Mouse (Mus musculus) liver, adult 2 months (tissue): ENCODE measurements around the gene Mboat2. TPM values are rescaled to one million over a fixed set of nuclear protein-coding genes. Genes with fewer than 3 reads are reported as not detected.

Source experiments
- DNase-seq: peaks from one replicate; pipeline ENCODE4 v3.0.0-alpha.2; 2011; ENCODE audit warnings: low read depth, low spot score; ENCODE audit errors: extremely low read depth
- H3K27ac ChIP-seq: fragments of 200-500 bp; replicated peaks from 2 replicates; pipeline ENCODE4 v1.5.1; 2012; ENCODE audit warnings: low read depth, mild to moderate bottlenecking, control low read depth, inconsistent platforms, low read length; ENCODE audit not compliant: insufficient read depth
- H3K27me3 ChIP-seq: fragments of 200-500 bp; 2 replicates; pipeline ENCODE4 v1.6.1; 2012; ENCODE audit warnings: mild to moderate bottlenecking, moderate library complexity, low read length, inconsistent platforms; ENCODE audit not compliant: control insufficient read depth, insufficient read depth
- H3K36me3 ChIP-seq: fragments of 200-500 bp; 2 replicates; pipeline ENCODE4 v1.6.1; 2012; ENCODE audit warnings: low read length, inconsistent platforms; ENCODE audit not compliant: control insufficient read depth, insufficient read depth
- H3K4me1 ChIP-seq: fragments of 200-500 bp; 2 replicates; pipeline ENCODE4 v1.6.1; 2011; ENCODE audit warnings: low read length; ENCODE audit not compliant: control insufficient read depth, insufficient read depth
- H3K4me3 ChIP-seq: fragments of 200-500 bp; 2 replicates; pipeline ENCODE4 v1.5.1; 2011; ENCODE audit warnings: low read depth, mild to moderate bottlenecking, control low read depth, low read length, moderate library complexity; ENCODE audit not compliant: insufficient read depth
- H3K79me2 ChIP-seq: fragments of 200-500 bp; 2 replicates; pipeline ENCODE4 v1.6.1; 2012; ENCODE audit warnings: inconsistent platforms, mild to moderate bottlenecking, low read length, moderate library complexity; ENCODE audit not compliant: control insufficient read depth, insufficient read depth
- H3K9ac ChIP-seq: fragments of 200-500 bp; 2 replicates; pipeline ENCODE4 v1.6.1; 2012; ENCODE audit warnings: low read depth, mild to moderate bottlenecking, control low read depth, inconsistent platforms, low read length
- CTCF ChIP-seq: fragments of 200-500 bp; IDR thresholded peaks from 2 replicates; pipeline ENCODE4 v1.5.1; 2011; ENCODE audit warnings: low read depth, low read length, control low read depth
- POLR2A ChIP-seq: fragments of 200-500 bp; IDR thresholded peaks from 2 replicates; pipeline ENCODE4 v1.6.1; 2011; ENCODE audit warnings: low read length, control low read depth; ENCODE audit not compliant: insufficient read depth; ENCODE audit errors: extremely low read depth
- WGBS: fragments of 180-500 bp; shearing (Covaris S2); methylation state at CpG from one replicate; pipeline ENCODE4 v1.1.7; 2018; 5-methylcytosine and 5-hydroxymethylcytosine counted together
- polyA plus RNA-seq: library from polyadenylated mRNA; depleted of rRNA; stranded (reverse); fragments of >200 nt; gene quantifications from 2 replicates; pipeline ENCODE4 v1.2.3, GENCODE M21; 2012
- total RNA-seq: library from RNA; depleted of rRNA; stranded (reverse); fragments of >200 nt; gene quantifications from 2 replicates; pipeline ENCODE4 v1.2.3, GENCODE M21; 2014

The Mboat2 gene
- total and polyA plus RNA-seq, 2 experiments: 0.18 TPM; not detected in 1

DNA sequence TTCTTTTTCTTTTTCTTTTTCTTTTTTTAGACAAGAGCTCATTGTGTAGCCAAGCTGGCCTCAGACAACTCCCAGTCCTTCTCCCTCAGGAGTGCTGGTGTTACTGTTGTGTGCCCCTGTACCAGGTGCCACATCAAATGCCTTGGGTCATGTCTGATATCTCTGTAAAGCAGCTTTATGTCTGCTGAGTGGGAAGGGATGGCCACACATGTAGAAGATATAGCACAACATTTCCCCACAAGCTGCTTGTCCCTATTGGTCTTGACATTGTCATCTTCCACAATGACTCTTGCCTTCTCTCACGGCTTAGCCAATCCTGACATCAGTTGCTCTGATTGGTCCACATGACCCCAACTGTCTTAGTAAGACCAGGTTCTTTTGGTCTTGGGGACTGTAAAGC is 45.2 kb downstream of the Mboat2 start:
- no peaks in the 10 kb centered on the region for H3K4me1 ChIP-seq
- H3K79me2 ChIP-seq: no peaks in the 10 kb centered on the region
- H3K4me3 ChIP-seq: no peak overlapping the region
- 81% methylated on average over 1 of the region's 1 CpGs for WGBS
- no peak overlapping the region for H3K27ac ChIP-seq
- H3K9ac ChIP-seq: no peak overlapping the region
- TF ChIP-seq POLR2A (no peak), CTCF (no peak)
- DNase-seq: no peak
- H3K27me3 ChIP-seq: no peaks in the 10 kb centered on the region
- H3K36me3 ChIP-seq: no peaks in the 10 kb centered on the region

DNA sequence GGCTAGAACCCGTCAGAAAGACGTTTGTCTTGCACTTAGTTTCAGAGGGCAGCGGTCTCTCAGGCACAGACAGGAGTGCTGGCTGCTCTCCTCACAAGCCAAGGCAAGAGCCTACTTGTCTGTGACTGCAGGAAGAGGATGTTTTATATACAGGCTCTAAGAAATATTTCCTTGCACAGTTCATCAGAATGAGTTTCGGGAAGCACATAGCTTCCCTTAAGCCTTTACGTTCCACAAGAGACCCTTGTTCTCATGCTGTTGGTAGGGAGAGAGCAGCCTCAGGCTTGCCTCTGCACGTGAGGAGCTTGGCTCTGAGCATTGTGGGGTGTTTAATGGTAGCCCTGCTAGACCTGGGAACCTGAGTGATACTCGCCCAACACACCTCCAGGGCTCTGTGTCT is 46.6 kb downstream of the Mboat2 start:
- TF ChIP-seq POLR2A (no peak), CTCF (no peak)
- no peak overlapping the region for H3K4me3 ChIP-seq
- no peaks in the 10 kb centered on the region for H3K4me1 ChIP-seq
- no peaks in the 10 kb centered on the region for H3K79me2 ChIP-seq
- no peaks in the 10 kb centered on the region for H3K27me3 ChIP-seq
- DNase-seq: no peak
- no peaks in the 10 kb centered on the region for H3K36me3 ChIP-seq
- 81% methylated on average over 7 of the region's 7 CpGs for WGBS
- H3K27ac ChIP-seq: no peak overlapping the region
- H3K9ac ChIP-seq: no peak overlapping the region

DNA sequence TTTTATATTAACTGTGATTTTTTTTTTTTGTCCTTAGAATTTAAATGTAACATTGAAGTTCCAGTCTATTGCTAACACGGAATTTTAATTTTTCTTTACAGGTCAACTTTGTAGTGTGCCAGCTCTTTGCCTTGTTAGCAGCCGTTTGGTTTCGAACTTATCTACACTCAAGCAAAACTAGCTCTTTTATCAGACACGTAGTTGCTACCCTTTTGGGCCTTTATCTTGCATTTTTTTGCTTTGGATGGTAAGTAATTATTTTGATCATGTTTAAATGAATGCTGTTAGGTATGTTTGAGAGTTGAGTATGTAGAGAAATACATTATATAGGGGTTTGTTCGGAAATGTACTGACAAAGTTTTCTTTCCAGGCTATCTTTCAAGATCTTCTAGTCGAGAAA is 47.4 kb downstream of the Mboat2 start:
- H3K9ac ChIP-seq: no peak overlapping the region
- no peaks in the 10 kb centered on the region for H3K4me1 ChIP-seq

DNA sequence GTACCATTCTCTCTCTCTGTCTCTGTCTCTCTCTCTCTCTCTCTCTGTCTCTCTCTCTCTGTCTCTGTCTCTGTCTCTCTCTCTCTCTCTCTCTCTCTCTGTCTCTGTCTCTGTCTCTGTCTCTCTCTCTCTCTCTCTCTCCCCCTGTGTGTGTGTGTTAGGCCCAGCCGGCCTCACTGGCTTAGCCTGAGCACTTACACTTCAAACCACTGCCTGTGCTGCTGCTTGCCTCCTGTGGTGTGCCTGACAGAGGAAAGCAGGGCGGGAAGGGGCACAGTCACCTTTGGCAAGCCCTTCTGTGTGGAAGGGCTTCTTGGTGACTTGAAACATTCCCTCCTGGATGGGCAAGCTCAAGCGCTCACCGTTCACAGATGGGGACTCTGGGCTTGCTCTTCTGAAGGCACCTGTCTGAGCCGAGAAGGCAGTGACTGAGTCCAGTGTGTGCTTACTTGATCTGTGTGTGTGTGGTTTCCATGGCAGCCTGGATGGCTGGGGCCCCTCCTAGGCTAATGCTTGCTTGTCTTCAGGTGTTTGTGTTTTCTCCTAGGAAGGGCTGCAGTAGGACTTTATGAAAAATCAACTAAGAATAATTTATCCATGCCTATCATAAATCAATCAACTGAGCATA is 48.2 kb downstream of the Mboat2 start:
- no peak overlapping the region for H3K4me3 ChIP-seq
- 64% methylated on average over 5 of the region's 5 CpGs for WGBS
- H3K27ac ChIP-seq: no peak overlapping the region
- no peak for DNase-seq
- no peak for TF ChIP-seq CTCF
- TF ChIP-seq POLR2A: no peak
- no peak overlapping the region for H3K9ac ChIP-seq
- no peaks in the 10 kb centered on the region for H3K27me3 ChIP-seq
- H3K79me2 ChIP-seq: no peaks in the 10 kb centered on the region
- H3K36me3 ChIP-seq: no peaks in the 10 kb centered on the region
- no peaks in the 10 kb centered on the region for H3K4me1 ChIP-seq

More for the DNA sequence above, 47.4 kb downstream of the Mboat2 start:
- TF ChIP-seq POLR2A: no peak
- no peak for TF ChIP-seq CTCF
- Histone ChIP-seq H3K27ac (no peak overlapping the region), H3K79me2 (no peaks in the 10 kb centered on the region), H3K4me3 (no peak overlapping the region), H3K36me3 (no peaks in the 10 kb centered on the region), H3K27me3 (no peaks in the 10 kb centered on the region)
- no peak for DNase-seq
- 83% methylated on average over 6 of the region's 6 CpGs for WGBS

DNA sequence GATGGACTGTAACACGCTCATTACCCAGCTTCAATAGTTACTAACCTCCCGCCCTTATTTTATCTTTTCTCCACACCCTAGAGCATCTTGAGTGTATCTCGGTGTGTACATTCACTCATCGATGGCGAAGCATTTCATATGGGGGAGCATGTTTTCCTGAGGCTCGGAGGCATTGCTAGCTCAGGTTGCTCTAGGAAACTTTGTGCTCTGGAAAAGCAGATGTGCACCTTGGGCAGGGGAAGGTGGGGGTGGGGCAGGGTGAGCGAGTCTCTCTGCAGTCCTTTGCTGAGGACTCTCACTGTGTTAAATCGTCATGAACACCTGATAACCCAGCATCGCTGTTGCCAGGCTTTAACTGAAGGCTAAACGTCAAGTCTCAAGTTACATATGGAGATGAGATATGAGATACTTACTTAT is 48.9 kb downstream of the Mboat2 start:
- no peak for DNase-seq
- H3K4me3 ChIP-seq: no peak overlapping the region
- H3K79me2 ChIP-seq: no peaks in the 10 kb centered on the region
- no peaks in the 10 kb centered on the region for H3K4me1 ChIP-seq
- H3K36me3 ChIP-seq: no peaks in the 10 kb centered on the region
- H3K27me3 ChIP-seq: no peaks in the 10 kb centered on the region
- no peak overlapping the region for H3K27ac ChIP-seq
- 75% methylated on average over 10 of the region's 10 CpGs for WGBS
- H3K9ac ChIP-seq: no peak overlapping the region
- TF ChIP-seq CTCF (no peak), POLR2A (no peak)

DNA sequence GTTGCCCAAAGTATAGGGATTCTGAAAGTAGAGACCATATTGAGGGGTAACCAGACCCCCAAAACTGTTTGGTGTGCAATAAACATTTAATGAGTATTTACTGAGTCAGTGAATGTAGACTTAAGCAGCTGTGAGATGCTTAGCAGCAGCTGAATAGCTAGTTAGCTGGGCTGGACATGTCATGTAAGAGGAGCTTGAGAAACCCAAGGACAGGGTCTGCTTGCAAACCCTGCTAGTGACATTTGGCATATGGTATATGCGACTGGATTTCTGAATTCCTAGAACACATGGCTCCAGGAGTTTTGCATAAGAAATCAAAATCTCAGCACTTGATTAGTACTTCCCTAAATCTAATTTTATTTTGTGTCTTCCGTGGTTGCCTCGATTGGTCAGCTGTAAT is 52.6 kb downstream of the Mboat2 start:
- no peak for DNase-seq
- no peak overlapping the region for H3K4me3 ChIP-seq
- WGBS: 87% methylated on average over 3 of the region's 3 CpGs
- TF ChIP-seq CTCF: no peak
- no peak for TF ChIP-seq POLR2A
- H3K79me2 ChIP-seq: no peaks in the 10 kb centered on the region
- H3K27ac ChIP-seq: no peak overlapping the region
- H3K36me3 ChIP-seq: no peaks in the 10 kb centered on the region
- H3K9ac ChIP-seq: no peak overlapping the region
- H3K27me3 ChIP-seq: no peaks in the 10 kb centered on the region
- no peaks in the 10 kb centered on the region for H3K4me1 ChIP-seq
